Mouse (Mus musculus) frontal cortex, postnatal 14 days (tissue): ENCODE data around the gene Acly.
A peak's percentile ranks its signal among the peaks of the same experiment; 100 is the strongest.

Source experiments
- DNase-seq, 2 experiments: peaks; one replicate each; pipeline ENCODE4 v3.0.0; 2022; ENCODE audit warnings: low spot score in 2 of 2

The Acly gene

GRCm38 (mm10) chr11:100440691-100441522 lies 86.9 kb downstream of the Acly start:
- peak; percentile 68 to 71 for DNase-seq

- no peak for DNase-seq
Measured at GRCm38 (mm10) chr11:100437901-100438300, 89.9 kb downstream of the Acly start.

- no peak for DNase-seq
Measured at GRCm38 (mm10) chr11:100435678-100436246, 92.0 kb downstream of the Acly start.

GRCm38 (mm10) chr11:100432002-100432401 lies 95.8 kb downstream of the Acly start:
- DNase-seq = no peak

GRCm38 (mm10) chr11:100430052-100430451 lies 97.7 kb downstream of the Acly start:
- DNase-seq = no peak

GRCm38 (mm10) chr11:100428612-100429199 lies 99.1 kb downstream of the Acly start:
- DNase-seq = no peak

GRCm38 (mm10) chr11:100426820-100427219 lies 101.0 kb downstream of the Acly start:
- DNase-seq = no peak
